ENCODE assay signal across 8 mouse cellular contexts in the genomic region with DNA sequence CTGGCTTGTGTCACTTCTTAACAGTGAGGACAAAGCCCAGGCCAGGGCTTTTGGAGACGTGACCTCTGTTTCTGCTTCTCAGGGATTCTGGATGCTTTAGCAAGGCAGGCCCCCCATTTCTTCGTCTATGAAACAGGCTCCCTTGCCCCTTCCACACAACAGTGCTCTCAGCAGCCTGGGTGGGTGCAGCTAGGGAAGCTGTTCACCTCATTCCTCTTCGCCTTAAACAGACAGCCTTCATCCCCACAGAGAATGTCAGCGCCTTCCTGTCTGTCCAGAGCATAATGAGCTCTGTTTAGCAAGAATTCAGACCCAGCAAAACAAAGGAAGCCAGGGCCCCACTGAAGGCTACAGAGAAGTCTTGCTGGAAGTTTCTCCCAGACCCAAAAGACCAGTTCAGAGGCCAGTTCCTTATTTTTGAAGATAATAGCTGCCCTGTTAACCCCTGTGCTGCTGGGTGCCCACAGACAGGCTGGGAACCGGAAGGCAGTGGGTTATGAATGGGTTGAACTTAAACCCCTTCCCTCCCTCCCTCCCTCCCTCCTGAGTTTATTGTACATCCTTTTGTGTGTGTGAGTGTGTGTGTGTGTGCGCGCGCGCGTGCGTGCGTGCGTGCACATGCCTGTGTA. TPM values are rescaled to one million over a fixed set of nuclear protein-coding genes. Genes with fewer than 3 reads are reported as not detected.
A peak's percentile ranks its signal among the peaks of the same experiment; 100 is the strongest.
DNase-seq lines count a peak whose midpoint lies in the region; ATAC-seq and TF ChIP-seq lines count a peak whose summit lies in the region.

No protein-coding gene starts in this region.

- H3K27ac ChIP-seq in forebrain, embryonic 15.5 days (replicated peaks), result peak overlapping the region; percentile 63
- H3K27ac ChIP-seq in intestine, embryonic 15.5 days, result peak overlapping the region; percentile 79
- H3K27ac ChIP-seq in lung, embryonic 16.5 days (ENCODE audit: low read length), result peak overlapping the region; percentile 91
- peak overlapping the region; percentile 93 for H3K27ac ChIP-seq in stomach, embryonic 15.5 days
- H3K27ac ChIP-seq in cerebellum, adult 2 months (ENCODE audit: insufficient read depth, low read length), result no peak overlapping the region

- H3K27me3 ChIP-seq in forebrain, embryonic 15.5 days, result no peaks in the 10 kb centered on the region
- H3K27me3 ChIP-seq in intestine, embryonic 15.5 days (replicated peaks), result no peaks in the 10 kb centered on the region
- H3K27me3 ChIP-seq in lung, embryonic 16.5 days (ENCODE audit: control insufficient read depth, insufficient read depth, low read depth, low read length), result no peaks in the 10 kb centered on the region
- no peaks in the 10 kb centered on the region for H3K27me3 ChIP-seq in stomach, embryonic 15.5 days (replicated peaks)
- H3K27me3 ChIP-seq in cerebellum, adult 2 months (ENCODE audit: control insufficient read depth, insufficient read depth, low read length), result no peaks in the 10 kb centered on the region

- no peak for TF ChIP-seq CTCF in cerebellum, adult 2 months (IDR thresholded peaks at IDR 0.05; ENCODE audit: borderline replicate concordance, insufficient read depth, low read depth, low read length)

- H3K9ac ChIP-seq in forebrain, embryonic 15.5 days (replicated peaks), result 0 out of 2 replicates have a peak overlapping the region, but pooled peaks have one; percentile 8
- H3K9ac ChIP-seq in intestine, embryonic 15.5 days, result no peak overlapping the region
- peak overlapping the region; percentile 32; the same call in 1 of the 2 replicates for H3K9ac ChIP-seq in lung, embryonic 16.5 days (ENCODE audit: low read length)
- no peak overlapping the region for H3K9ac ChIP-seq in stomach, embryonic 15.5 days

- DNase-seq in spleen, postnatal 10 days (ENCODE audit: low spot score in 2 of 2), result peak; percentile 27 to 62
- DNase-seq in spleen, adult 12 weeks (ENCODE audit: low spot score), result no peak
- no peak for DNase-seq in cerebellum, adult 2 months

- H3K9me3 ChIP-seq in forebrain, embryonic 15.5 days, result no peaks in the 10 kb centered on the region
- H3K9me3 ChIP-seq in intestine, embryonic 15.5 days, result no peaks in the 10 kb centered on the region
- no peaks in the 10 kb centered on the region for H3K9me3 ChIP-seq in lung, embryonic 16.5 days (ENCODE audit: control insufficient read depth, low read length)
- H3K9me3 ChIP-seq in stomach, embryonic 15.5 days, result no peaks in the 10 kb centered on the region

- no peak overlapping the region for H3K4me2 ChIP-seq in forebrain, embryonic 15.5 days (replicated peaks)
- H3K4me2 ChIP-seq in intestine, embryonic 15.5 days (replicated peaks), result no peak overlapping the region
- H3K4me2 ChIP-seq in lung, embryonic 16.5 days (ENCODE audit: low read depth, low read length), result no peak overlapping the region
- H3K4me2 ChIP-seq in stomach, embryonic 15.5 days, result no peak overlapping the region

- H3K36me3 ChIP-seq in forebrain, embryonic 15.5 days, result no peaks in the 10 kb centered on the region
- H3K36me3 ChIP-seq in intestine, embryonic 15.5 days, result no peaks in the 10 kb centered on the region
- H3K36me3 ChIP-seq in lung, embryonic 16.5 days (ENCODE audit: control insufficient read depth, insufficient read depth, low read length), result no peaks in the 10 kb centered on the region
- no peaks in the 10 kb centered on the region for H3K36me3 ChIP-seq in stomach, embryonic 15.5 days

- 35% methylated on average over 13 of the region's 13 CpGs for WGBS in forebrain, embryonic 15.5 days
- WGBS in intestine, embryonic 15.5 days, result 59% methylated on average over 13 of the region's 13 CpGs
- 70% methylated on average over 13 of the region's 13 CpGs for WGBS in lung, embryonic 16.5 days
- 65% methylated on average over 13 of the region's 13 CpGs for WGBS in stomach, embryonic 15.5 days
- WGBS in cerebellum, adult 2 months, result 86% methylated on average over 13 of the region's 13 CpGs

- no peak overlapping the region for H3K4me3 ChIP-seq in forebrain, embryonic 15.5 days
- no peak overlapping the region for H3K4me3 ChIP-seq in intestine, embryonic 15.5 days (replicated peaks)
- H3K4me3 ChIP-seq in lung, embryonic 16.5 days (ENCODE audit: low read length), result no peak overlapping the region
- H3K4me3 ChIP-seq in stomach, embryonic 15.5 days (replicated peaks), result no peak overlapping the region
- H3K4me3 ChIP-seq in cerebellum, adult 2 months (replicated peaks; ENCODE audit: insufficient read depth, low read depth, low read length), result no peak overlapping the region

- TF ChIP-seq POLR2A in cerebellum, adult 2 months (IDR thresholded peaks at IDR 0.05; ENCODE audit: borderline replicate concordance, insufficient read depth, low read length), result no peak

- ATAC-seq in forebrain, embryonic 15.5 days (replicated peaks), result no peak
- peak; percentile 32 for ATAC-seq in intestine, embryonic 15.5 days
- ATAC-seq in lung, embryonic 16.5 days (ENCODE audit: low read depth), result peak; percentile 44
- no peak for ATAC-seq in stomach, embryonic 15.5 days (ENCODE audit: insufficient read depth, low FRiP score, low read depth)
- no peak for ATAC-seq in frontal cortex, adult (ENCODE audit: low TSS enrichment)

- H3K4me1 ChIP-seq in forebrain, embryonic 15.5 days, result peaks cover 33% of the 10 kb centered on the region
- peaks cover 16% of the 10 kb centered on the region for H3K4me1 ChIP-seq in intestine, embryonic 15.5 days (replicated peaks)
- peaks cover 44% of the 10 kb centered on the region for H3K4me1 ChIP-seq in lung, embryonic 16.5 days (replicated peaks; ENCODE audit: control insufficient read depth, insufficient read depth, low read length)
- peaks cover 35% of the 10 kb centered on the region for H3K4me1 ChIP-seq in stomach, embryonic 15.5 days
- peaks cover 10% of the 10 kb centered on the region for H3K4me1 ChIP-seq in cerebellum, adult 2 months (ENCODE audit: control insufficient read depth, insufficient read depth, low read length)

RNA-seq across cellular contexts. Expression of gene Tex2, which starts 47.3 kb away (rescaled TPM):
- polyA plus RNA-seq in forebrain, embryonic 15.5 days (2015; fragmentation: Nextera tagmentation; extraction: Ambion mirVana), result 14.0 and 15.2 TPM in 2 replicates
- 10.4 and 11.1 TPM in 2 replicates for polyA plus RNA-seq in intestine, embryonic 15.5 days (2015; fragmentation: Nextera tagmentation; extraction: Ambion mirVana)
- polyA plus RNA-seq in lung, embryonic 16.5 days (2015; fragmentation: Nextera tagmentation; extraction: Ambion mirVana), result 10.4 and 11.5 TPM in 2 replicates
- polyA plus RNA-seq in stomach, embryonic 15.5 days (2015; fragmentation: Nextera tagmentation; extraction: Ambion mirVana), result 10.3 and 11.9 TPM in 2 replicates
- polyA plus RNA-seq in cerebellum, adult 2 months (2012; rRNA removed), result 71.3 and 79.6 TPM in 2 replicates

Comparison
In these comparisons a context has a peak if more than half of its experiments do, and no peak if none do; other contexts are left out.
1. DNase-seq: peak in spleen, postnatal 10 days (2 of 2); none in spleen, adult 12 weeks (single experiment) and cerebellum, adult 2 months (0 of 2).
2. ATAC-seq: peak in intestine, embryonic 15.5 days (single experiment) and lung, embryonic 16.5 days (single experiment); none in forebrain, embryonic 15.5 days (single experiment), stomach, embryonic 15.5 days (single experiment) and frontal cortex, adult (single experiment).
3. H3K9ac ChIP-seq: peak in forebrain, embryonic 15.5 days (single experiment) and lung, embryonic 16.5 days (single experiment); none in intestine, embryonic 15.5 days (single experiment) and stomach, embryonic 15.5 days (single experiment).